Mouse (Mus musculus) hindbrain, embryonic 14.5 days (tissue): ENCODE measurements around the gene Bsn. TPM values are rescaled to one million over a fixed set of nuclear protein-coding genes. Genes with fewer than 3 reads are reported as not detected.

Experiments used
- ATAC-seq: fragments of 200-750 bp; cut with Nextera tagmentation; 2 replicates; pipeline ENCODE4 v1.8.0; 2017; ENCODE audit warnings: moderate number of reproducible peaks, mild to moderate bottlenecking, moderate TSS enrichment, moderate library complexity; ENCODE audit not compliant: low FRiP score
- DNase-seq: peaks from one replicate; pipeline ENCODE4 v3.0.0-alpha.2; 2015; ENCODE audit warnings: low spot score
- H3K27ac ChIP-seq: fragments of 300-500 bp; sonication (generic); 2 replicates; pipeline ENCODE4 v1.5.1; 2014; ENCODE audit warnings: mild to moderate bottlenecking, moderate library complexity
- H3K27me3 ChIP-seq: fragments of 300-500 bp; sonication (generic); 2 replicates; pipeline ENCODE4 v1.6.1; 2014; ENCODE audit warnings: mild to moderate bottlenecking, low read length, mixed read lengths; ENCODE audit not compliant: control insufficient read depth, insufficient read depth
- H3K36me3 ChIP-seq: fragments of 300-500 bp; sonication (generic); replicated peaks from 2 replicates; pipeline ENCODE4 v1.6.1; 2014; ENCODE audit not compliant: control insufficient read depth, insufficient read depth
- H3K4me1 ChIP-seq: fragments of 300-500 bp; sonication (generic); replicated peaks from 2 replicates; pipeline ENCODE4 v1.6.1; 2014; ENCODE audit warnings: antibody characterized with exemption, low read length, mixed read lengths; ENCODE audit not compliant: control insufficient read depth, insufficient read depth
- H3K4me2 ChIP-seq: fragments of 300-500 bp; sonication (generic); replicated peaks from 2 replicates; pipeline ENCODE4 v1.6.1; 2014; ENCODE audit warnings: mild to moderate bottlenecking, moderate library complexity
- H3K4me3 ChIP-seq: fragments of 300-500 bp; sonication (generic); replicated peaks from 2 replicates; pipeline ENCODE4 v1.5.1; 2014; ENCODE audit warnings: mild to moderate bottlenecking, low read length
- H3K9ac ChIP-seq: fragments of 300-500 bp; sonication (generic); 2 replicates; pipeline ENCODE4 v1.6.1; 2014
- H3K9me3 ChIP-seq: fragments of 300-500 bp; sonication (generic); 2 replicates; pipeline ENCODE4 v1.6.1; 2016; ENCODE audit warnings: low read length; ENCODE audit not compliant: control insufficient read depth
- WGBS: fragments of 180-500 bp; shearing (Covaris S2); extraction: QIAGEN DNeasy Blood & Tissue Kit; methylation state at CpG from one replicate; pipeline ENCODE4 v1.1.7; 2014; 5-methylcytosine and 5-hydroxymethylcytosine counted together
- polyA plus RNA-seq: library from polyadenylated mRNA; unstranded; fragments of >200 nt; fragmentation: Nextera tagmentation; extraction: Ambion mirVana; gene quantifications from 2 replicates; pipeline ENCODE4 v1.2.1, GENCODE M21; 2014

Gene Bsn
- polyA plus RNA-seq, 1 experiment from 2014 or later, result 15.4 TPM

- H3K36me3 ChIP-seq, result peaks cover 81% of the 10 kb centered on the region
- no peak overlapping the region for H3K4me3 ChIP-seq
- H3K9me3 ChIP-seq, result no peaks in the 10 kb centered on the region
- H3K9ac ChIP-seq, result peak overlapping the region; percentile 8; the same call in 1 of the 2 replicates
- H3K27ac ChIP-seq, result no peak overlapping the region
- no peak for ATAC-seq
- WGBS, result 72% methylated on average over 17 of the region's 17 CpGs
- H3K4me2 ChIP-seq, result peak overlapping the region; percentile 24
- DNase-seq, result no peak
- no peaks in the 10 kb centered on the region for H3K27me3 ChIP-seq
- H3K4me1 ChIP-seq, result no peaks in the 10 kb centered on the region; the same call in 1 of the 2 replicates
These were observed 78.5 kb downstream of the Bsn start for GRCm38 (mm10) chr9:108111593-108112121.

GRCm38 (mm10) chr9:108111101-108111592, 79.0 kb downstream of the Bsn start:
- Histone ChIP-seq H3K27me3 (no peaks in the 10 kb centered on the region), H3K4me1 (no peaks in the 10 kb centered on the region; the same call in 1 of the 2 replicates), H3K27ac (no peak overlapping the region), H3K9me3 (no peaks in the 10 kb centered on the region), H3K9ac (no peak overlapping the region), H3K4me2 (peak overlapping the region; percentile 24), H3K36me3 (peaks cover 80% of the 10 kb centered on the region), H3K4me3 (no peak overlapping the region)
- DNase-seq, result no peak
- 13% methylated on average over 22 of the region's 22 CpGs for WGBS
- ATAC-seq, result no peak

- Histone ChIP-seq H3K36me3 (peaks cover 80% of the 10 kb centered on the region), H3K27me3 (no peaks in the 10 kb centered on the region), H3K9me3 (no peaks in the 10 kb centered on the region), H3K27ac (no peak overlapping the region), H3K4me1 (no peaks in the 10 kb centered on the region; the same call in 1 of the 2 replicates), H3K4me2 (no peak overlapping the region), H3K4me3 (no peak overlapping the region), H3K9ac (no peak overlapping the region)
- DNase-seq (no peak), ATAC-seq (no peak)
- WGBS, result 88% methylated on average over 16 of the region's 16 CpGs
These were observed 80.0 kb downstream of the Bsn start for GRCm38 (mm10) chr9:108110160-108110559.

- Histone ChIP-seq H3K4me3 (no peak overlapping the region), H3K4me1 (peaks cover 3% of the 10 kb centered on the region; the same call in 1 of the 2 replicates), H3K9me3 (no peaks in the 10 kb centered on the region), H3K36me3 (peaks cover 75% of the 10 kb centered on the region), H3K27ac (no peak overlapping the region), H3K4me2 (no peak overlapping the region), H3K27me3 (no peaks in the 10 kb centered on the region), H3K9ac (no peak overlapping the region)
- 96% methylated on average over 16 of the region's 16 CpGs for WGBS
- no peak for DNase-seq
- ATAC-seq, result no peak
These were observed 82.3 kb downstream of the Bsn start for GRCm38 (mm10) chr9:108107867-108108266.

- Histone ChIP-seq H3K9ac (no peak overlapping the region), H3K4me2 (no peak overlapping the region), H3K36me3 (peaks cover 77% of the 10 kb centered on the region), H3K27ac (no peak overlapping the region), H3K27me3 (no peaks in the 10 kb centered on the region), H3K4me1 (peaks cover 3% of the 10 kb centered on the region; the same call in 1 of the 2 replicates), H3K4me3 (no peak overlapping the region), H3K9me3 (no peaks in the 10 kb centered on the region)
- 91% methylated on average over 23 of the region's 23 CpGs for WGBS
- ATAC-seq (no peak), DNase-seq (no peak)
These were observed 84.1 kb downstream of the Bsn start for GRCm38 (mm10) chr9:108106090-108106489.

GRCm38 (mm10) chr9:108105549-108105863, 84.7 kb downstream of the Bsn start:
- no peak overlapping the region for H3K4me3 ChIP-seq
- peaks cover 74% of the 10 kb centered on the region for H3K36me3 ChIP-seq
- H3K4me2 ChIP-seq, result no peak overlapping the region
- DNase-seq (no peak), ATAC-seq (no peak)
- H3K9me3 ChIP-seq, result no peaks in the 10 kb centered on the region
- H3K4me1 ChIP-seq, result peaks cover 3% of the 10 kb centered on the region; the same call in 1 of the 2 replicates
- no peak overlapping the region for H3K27ac ChIP-seq
- H3K9ac ChIP-seq, result no peak overlapping the region
- WGBS, result 63% methylated on average over 12 of the region's 12 CpGs
- H3K27me3 ChIP-seq, result no peaks in the 10 kb centered on the region

- no peak overlapping the region for H3K9ac ChIP-seq
These were observed 85.2 kb downstream of the Bsn start for GRCm38 (mm10) chr9:108104766-108105548.

GRCm38 (mm10) chr9:108099619-108100018, 90.6 kb downstream of the Bsn start:
- DNase-seq, result no peak
- WGBS, result 88% methylated on average over 8 of the region's 8 CpGs
- Histone ChIP-seq H3K36me3 (peaks cover 62% of the 10 kb centered on the region), H3K4me1 (peaks cover 7% of the 10 kb centered on the region), H3K4me2 (no peak overlapping the region), H3K27ac (no peak overlapping the region), H3K4me3 (no peak overlapping the region), H3K9ac (no peak overlapping the region), H3K9me3 (no peaks in the 10 kb centered on the region), H3K27me3 (no peaks in the 10 kb centered on the region)
- ATAC-seq, result no peak

More at GRCm38 (mm10) chr9:108104766-108105548, 85.2 kb downstream of the Bsn start:
- DNase-seq (no peak), ATAC-seq (no peak)
- Histone ChIP-seq H3K27me3 (no peaks in the 10 kb centered on the region), H3K4me1 (peaks cover 3% of the 10 kb centered on the region; the same call in 1 of the 2 replicates), H3K36me3 (peaks cover 70% of the 10 kb centered on the region), H3K27ac (no peak overlapping the region), H3K9me3 (no peaks in the 10 kb centered on the region), H3K4me3 (no peak overlapping the region), H3K4me2 (no peak overlapping the region)
- WGBS, result 34% methylated on average over 31 of the region's 31 CpGs

- no peaks in the 10 kb centered on the region for H3K27me3 ChIP-seq
- 63% methylated on average over 10 of the region's 10 CpGs for WGBS
- H3K4me1 ChIP-seq, result peaks cover 16% of the 10 kb centered on the region
- DNase-seq, result no peak
- H3K9ac ChIP-seq, result no peak overlapping the region
- no peak overlapping the region for H3K4me3 ChIP-seq
- H3K36me3 ChIP-seq, result peaks cover 50% of the 10 kb centered on the region
- H3K4me2 ChIP-seq, result no peak overlapping the region
- H3K27ac ChIP-seq, result no peak overlapping the region
- no peaks in the 10 kb centered on the region for H3K9me3 ChIP-seq
- ATAC-seq, result no peak
These were observed 94.1 kb downstream of the Bsn start for GRCm38 (mm10) chr9:108095949-108096712.
